Mouse (Mus musculus) natural killer cell, adult 2 months (primary cell): Measurements from ENCODE around the gene Lef1.

Source experiments
- DNase-seq, 2 experiments: peaks; one replicate each; pipeline ENCODE4 v3.0.0; 2022; ENCODE audit warnings: low spot score in 2 of 2

Gene Lef1

DNA sequence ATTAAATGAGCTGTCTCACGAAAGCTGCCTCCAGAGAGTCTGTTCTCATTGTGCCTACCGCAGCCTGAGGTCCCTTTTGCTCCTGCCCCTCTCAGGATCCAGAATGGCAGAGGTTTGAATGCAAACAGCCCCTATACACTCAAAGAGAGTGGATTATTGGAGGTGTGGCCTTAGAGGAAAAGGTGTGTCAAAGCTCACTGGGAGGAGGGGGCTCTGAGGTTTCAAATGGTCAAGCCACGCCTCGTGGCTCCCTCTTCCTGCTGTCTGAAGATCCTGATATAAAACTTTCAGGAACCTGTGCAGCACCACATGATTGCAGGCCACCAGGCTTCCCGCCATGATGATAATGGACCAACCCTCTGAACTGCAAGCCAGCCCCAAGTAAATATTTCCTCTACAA is 137.6 kb downstream of the Lef1 start:
- DNase-seq: no peak

DNA sequence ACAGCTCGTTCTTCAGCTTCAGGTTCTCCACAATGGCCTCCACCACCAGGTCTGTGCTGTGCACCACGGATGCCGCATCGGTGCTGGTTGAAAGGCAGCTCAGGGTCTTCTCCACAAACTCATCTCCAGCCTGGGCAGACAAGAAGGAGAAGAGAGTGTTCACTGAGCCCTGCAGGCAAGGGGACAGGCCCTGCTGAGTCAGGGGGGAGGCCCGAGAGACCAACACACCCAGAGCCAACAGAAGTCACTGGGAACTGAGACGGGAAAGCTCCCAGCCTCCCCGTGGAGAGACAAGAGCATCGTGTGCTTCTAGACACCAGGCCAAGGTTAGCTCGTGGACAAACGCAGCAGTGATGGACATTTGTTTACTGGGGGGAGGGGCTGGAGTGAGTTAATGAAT is 138.2 kb downstream of the Lef1 start:
- DNase-seq: no peak

DNA sequence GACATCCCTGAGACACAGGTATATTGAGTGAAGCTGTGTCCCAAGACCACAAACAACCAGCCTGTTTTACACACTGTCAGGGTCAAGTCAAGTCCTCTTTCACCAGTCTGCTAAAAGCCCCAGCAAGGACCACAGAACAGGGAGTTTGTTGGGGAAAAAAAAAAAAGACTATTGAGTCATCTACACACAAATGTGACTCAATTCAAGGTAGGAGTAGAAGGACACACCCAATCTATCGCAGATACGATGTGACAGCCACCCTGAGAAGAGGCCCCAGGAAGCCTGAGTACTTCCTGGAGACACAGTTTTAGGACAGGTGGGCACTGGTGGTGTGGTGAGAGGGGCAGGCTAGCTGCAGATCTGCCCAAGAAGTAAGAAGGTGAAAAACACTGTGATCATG is 140.0 kb downstream of the Lef1 start:
- DNase-seq: no peak

DNA sequence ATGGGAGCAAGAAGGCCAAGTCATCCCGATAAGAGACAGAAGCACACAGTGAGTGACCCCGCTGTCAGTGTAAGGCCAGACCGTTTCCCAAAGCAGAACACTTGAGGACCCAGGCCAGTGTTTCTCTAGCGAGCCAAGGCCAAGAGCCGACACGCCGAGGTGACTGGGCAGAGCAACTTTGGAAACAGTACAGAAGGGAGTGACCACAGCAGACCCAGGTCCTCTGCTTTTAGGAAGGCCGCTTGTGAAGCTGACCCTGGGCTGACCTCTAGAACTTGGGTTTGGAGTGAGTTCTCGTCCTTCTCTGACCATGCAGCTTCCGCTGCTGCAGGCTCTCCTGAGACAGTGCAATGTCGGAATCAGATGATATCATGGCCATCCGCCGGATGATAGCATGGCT is 140.7 kb downstream of the Lef1 start:
- no peak for DNase-seq

DNA sequence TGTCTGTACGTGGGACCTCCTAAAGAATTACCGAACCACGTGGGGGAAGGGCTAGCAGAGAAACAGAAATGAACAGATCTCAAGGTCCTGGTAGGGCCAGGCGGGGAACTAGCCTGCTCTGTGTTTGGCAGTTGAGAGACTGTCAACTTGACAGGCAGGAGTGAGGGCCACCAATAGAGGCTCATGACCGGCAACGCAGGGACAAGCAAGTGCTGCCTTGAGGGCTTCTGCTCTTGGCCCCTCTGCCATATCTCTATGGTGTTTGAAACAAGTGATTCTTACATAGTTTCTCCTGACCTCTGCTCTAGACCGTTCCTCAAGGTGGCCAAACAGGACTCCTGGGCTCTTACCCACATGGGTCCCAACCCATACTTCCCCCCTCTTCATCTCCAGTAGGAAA is 141.3 kb downstream of the Lef1 start:
- no peak for DNase-seq

DNA sequence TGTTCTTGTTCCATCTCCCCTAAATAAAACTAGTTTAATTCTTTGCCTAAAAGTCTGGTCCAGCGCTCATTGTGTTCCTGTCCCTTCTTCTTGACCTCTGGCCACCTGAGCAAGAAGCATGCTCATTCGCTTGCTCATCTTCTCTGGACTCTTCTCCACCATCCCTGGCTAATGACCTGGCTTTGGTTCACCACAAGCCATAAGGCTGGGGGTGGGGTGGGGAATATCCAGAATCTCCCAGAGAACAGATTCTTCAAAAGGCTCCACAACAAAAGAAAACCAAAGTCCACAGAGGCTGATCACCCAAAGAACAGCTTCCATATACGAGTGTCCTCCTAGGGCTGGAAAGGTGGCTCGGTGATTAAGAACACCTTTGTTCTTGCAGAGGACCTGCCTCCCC is 144.7 kb downstream of the Lef1 start:
- DNase-seq: no peak

DNA sequence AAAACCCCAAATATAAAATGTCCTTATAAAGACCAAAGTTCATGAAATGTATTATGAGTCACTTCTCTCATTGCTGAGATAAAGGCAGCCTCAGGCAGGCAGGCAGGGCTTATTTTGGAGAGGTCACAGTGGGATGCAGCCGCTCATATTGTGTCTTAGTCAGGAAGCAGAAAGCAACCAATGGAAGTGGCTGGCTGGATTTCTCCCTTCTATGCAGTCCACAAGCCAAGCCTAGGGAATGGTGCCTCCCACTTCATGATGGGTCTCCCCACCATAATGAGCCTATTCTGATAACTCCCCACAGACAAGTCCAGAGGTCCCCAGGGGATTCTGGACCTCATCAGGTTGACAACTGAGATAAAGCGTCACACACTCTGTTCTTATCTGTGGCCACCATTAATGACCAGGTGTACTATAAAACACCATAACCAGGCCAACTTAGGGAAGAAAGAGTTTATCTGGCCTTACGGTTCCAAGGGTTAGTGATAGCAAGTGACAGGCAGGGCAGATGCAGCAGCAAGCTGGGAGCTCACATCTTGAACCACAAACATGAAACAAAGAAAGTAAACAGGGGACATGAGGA is 145.2 kb downstream of the Lef1 start:
- no peak for DNase-seq

DNA sequence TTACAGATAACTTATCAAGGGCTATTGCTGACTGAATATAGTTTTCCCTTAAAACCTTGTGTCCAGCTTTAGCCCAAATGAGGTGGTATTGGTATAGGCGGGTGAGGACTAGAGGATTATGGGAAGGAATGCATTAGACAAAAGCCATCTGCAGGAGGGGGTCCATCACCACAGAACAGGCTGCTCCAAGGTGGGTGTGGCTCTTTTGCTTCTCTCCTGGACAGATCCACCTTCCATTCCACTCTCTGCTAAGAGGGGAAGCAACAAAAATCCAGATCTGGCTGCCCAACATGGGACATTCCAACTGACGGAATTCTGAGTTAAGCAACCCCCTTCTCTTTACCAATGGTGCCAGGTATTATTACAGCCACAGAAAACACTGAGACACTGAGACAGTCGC is 148.7 kb downstream of the Lef1 start:
- DNase-seq: no peak

DNA sequence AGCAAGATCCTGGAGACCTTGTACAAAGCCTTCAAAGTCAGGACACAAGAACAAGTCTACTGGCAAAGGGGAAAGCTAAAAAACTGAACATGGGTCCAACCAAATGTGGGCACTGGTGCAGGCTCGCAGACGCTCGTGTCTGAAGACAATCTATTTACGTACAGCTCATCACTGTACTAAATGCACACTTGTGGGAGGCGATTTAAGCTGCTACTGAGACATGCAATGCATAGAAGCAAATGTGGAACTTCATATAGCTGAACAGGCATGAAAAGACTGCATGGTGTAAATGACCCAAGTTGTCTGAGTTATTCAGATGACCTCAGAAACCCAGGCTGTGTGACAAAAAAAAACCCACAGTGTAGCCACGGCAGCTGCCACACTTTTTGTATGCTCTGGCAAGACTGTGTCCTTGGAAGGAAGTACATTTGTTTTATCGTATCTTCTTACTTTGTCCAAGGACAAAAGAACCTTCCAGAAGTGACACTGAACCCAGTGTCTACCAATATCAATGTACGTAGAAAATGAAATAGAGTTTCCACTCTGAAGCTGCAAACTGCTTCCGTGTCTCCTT is 149.2 kb downstream of the Lef1 start:
- DNase-seq: no peak

DNA sequence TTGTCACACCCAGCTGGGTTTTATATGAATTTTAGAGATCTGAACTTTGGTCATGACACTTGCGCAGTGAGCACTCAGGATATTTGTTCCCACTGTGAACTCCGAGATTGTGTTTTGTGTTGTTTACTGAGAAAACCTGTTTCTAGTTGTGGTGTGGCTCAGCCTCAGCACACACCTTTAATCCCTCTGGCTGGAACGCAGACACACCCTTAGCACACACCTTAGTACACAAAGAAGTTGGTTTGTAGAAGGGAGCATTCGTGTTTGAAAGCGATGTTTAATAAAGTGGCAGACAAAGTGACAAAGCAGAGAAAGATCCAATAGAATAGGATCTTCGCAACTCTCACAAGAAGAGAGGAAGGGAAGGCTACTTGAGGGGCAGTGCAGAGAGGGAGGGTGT is 150.1 kb downstream of the Lef1 start:
- DNase-seq: no peak

DNA sequence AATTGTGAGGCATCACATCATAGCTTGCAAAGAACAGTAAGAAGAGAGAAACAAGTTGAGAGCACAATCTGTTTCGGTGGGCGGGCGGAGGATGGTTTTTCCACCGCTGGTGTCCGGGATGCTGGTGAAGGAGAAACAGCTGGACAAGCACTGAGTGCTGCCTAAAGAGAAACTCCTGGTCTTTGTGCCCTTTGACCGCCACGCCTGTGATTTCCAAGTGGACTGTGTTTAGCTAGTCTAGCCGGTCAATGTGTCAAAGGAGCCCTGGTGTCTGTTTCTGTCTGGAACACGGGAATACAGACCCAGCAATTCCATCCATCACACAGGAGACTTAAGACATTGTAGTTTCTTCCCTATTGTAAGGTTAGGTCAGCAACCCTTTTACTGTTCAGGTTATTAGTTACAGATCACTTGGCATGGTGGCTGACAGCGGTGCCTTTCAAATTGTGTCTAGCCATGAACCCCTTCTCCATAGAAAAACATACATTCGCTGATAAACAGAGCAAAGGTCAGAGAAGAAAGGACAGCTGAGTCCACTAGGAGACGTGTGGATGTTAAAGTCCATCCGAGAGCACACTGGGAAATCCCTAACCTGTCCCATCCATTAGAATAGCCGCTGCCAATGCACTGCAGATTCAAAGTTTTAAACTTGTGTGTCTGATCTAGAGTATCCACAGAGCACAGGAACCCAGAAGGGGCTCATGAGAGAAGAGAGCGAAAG is 153.7 kb downstream of the Lef1 start:
- DNase-seq: no peak

DNA sequence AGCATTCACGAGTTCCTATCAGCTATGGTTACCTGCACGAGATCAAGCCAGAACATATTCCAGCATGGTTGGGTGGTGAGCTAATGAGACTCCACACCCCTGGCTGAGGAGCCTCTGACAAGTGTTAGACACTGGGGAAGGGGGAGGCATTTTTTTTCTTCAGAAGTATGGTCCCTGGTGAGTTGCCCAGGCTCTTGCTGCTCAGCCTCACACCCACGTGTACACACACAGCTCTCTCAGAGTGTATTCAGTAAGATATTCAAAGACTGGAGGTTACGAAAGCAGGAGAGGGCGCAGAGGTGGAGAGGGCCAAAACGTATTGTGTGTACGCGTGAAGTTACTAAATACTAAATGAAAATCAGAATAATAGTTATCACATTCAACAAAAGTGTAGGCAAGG is 155.2 kb downstream of the Lef1 start:
- no peak for DNase-seq

DNA sequence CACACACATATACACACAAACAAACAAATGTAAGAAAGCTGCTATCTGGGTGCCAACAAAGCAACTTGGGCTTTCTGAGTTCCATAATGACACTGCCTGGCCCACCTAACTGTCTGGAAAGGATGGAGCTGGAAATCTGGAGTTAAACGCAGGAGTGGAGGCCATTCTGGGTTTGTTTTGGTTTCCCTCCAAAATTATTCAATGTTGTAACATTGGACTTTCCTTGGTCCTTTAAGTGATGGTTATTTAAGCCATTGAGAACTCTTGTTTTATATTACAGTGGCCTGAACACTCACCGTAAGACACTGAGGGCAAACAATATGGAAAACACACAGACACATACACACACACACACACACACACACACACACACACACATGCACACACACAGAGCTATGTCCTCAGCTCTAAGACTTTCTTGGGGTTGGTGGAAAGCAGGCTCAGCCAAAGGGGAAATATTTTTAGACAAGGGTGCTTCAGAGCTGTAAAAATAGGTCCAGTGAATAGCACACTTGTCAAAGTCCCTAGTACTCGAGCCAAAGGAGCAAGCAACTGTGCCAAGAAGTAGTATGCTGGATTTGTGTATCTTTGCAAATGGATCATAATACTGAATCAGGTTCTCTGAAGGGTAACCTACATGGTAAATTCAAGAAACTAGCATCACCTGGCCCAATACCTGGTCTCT is 156.2 kb downstream of the Lef1 start:
- no peak for DNase-seq

DNA sequence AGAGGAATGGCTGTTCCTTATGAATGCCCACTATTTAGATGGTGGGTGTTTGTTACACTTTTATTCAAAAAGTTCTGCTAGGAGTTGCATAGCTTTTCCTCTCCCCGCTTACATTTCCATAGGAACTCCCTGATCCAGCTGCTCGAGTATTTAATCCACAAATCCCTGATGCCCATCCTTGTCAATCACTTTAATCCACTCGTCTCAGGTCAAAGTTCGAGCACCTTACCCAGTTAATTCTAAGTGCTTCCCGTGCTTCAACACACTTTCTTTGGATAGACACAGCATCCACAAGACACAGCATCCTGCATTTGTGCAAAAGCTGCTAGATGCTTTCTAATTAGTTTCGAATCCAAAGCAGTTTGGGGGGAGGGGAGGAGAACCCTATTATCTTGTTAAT is 160.1 kb downstream of the Lef1 start:
- no peak for DNase-seq

DNA sequence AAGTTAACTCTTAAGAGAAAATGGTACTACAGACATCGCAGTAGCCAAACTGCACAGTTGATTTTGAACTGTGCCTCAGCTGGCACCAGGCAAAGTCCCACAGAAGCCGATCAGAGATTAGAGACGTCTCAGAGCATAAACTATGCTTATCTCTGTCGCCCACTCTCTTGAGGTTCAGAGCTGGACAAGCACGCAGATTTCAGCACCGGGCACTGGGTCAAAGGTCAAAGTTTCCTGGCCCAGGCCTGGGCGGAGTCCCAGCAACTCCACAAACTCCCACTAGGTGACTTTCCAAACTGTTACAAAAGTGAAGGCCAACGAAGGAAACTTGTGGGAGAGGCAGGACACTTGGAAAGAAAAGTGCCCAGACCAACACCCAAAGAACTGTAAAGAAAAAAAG is 160.9 kb downstream of the Lef1 start:
- no peak for DNase-seq

DNA sequence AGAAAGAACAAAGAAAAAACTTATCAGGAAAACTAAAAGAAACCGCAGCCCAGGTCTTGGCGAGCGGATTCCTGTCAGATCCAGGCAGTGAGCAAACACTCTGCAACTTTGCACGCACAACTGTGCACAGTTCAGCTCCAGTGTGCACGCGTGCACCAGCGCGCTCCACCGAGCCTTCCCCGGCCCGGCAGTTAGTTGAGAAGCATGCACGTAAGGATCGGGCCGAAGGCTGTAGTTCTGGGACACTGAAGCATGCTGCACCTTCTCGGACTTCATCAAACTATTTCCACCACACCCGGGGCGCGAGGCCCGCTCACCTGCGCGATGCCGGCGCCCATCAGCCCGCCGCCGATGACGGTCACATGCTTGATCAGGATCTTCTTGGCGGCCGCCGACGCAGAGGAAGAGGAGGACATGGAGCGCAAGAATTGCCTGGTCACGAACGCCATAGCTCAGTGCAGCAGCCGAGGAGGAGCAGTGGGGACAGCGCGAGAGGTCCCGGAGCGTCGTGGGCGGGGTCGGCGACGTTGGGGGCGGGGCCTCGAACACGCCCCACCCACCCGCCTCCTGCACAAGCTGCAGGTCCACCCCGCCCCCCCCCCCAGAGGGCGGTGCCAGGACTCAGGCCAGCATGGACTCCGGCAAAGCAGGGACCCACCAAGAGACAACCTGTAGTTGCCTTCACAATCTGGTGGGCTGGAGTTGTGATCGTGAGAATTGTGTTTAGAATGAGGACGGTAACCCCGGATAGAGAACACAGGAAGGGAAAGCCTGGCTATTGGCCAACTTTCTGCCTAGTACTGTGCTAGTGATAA is 161.5 kb downstream of the Lef1 start, which contains the start of gene Hadh:
TSS of gene Hadh (minus strand) at position 543 of the 815 bp plus-strand sequence.
- DNase-seq: peak; percentile 72 to 81

DNA sequence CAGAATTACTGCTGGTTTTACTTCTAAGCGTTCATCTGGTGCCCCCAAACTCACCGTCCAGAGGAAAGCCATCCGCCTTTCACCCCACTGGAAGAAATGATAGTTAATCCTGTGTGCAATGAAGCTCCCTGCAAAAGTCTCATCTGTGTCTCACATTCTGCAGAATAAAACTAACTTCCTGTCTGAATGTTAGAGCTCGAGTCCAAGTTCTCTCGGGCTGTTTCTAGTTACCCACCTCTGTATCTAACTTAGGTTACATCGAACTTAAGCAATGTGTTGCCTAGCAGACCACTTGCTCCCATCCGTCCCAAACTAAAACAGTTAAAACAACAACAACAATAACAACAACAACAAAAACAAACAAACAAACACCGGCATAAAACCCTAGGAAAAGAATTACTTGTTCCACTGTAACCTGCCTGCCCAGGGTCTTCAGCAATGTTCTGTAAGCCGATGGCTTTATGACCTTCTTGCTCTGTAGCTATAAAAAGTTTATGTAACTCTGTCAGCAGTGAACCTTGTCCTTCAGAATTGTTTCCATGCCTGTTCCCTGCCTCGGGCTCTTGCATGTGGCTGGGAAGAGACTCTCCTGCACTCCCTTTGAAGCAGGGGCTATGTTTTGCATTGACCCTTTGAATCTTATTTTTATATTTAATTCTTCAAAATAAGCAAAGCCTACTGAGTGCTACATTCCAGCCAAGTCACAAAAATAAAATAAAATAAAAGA is 162.3 kb downstream of the Lef1 start:
- no peak for DNase-seq
